Mouse (Mus musculus): ENCODE data around the gene Cyp4b1.

GRCm38 (mm10) chr4:115686299-115686698 lies 38.8 kb upstream of the Cyp4b1 start:
- TF ChIP-seq POLR2A (IDR thresholded peaks at IDR 0.05; ENCODE audit: insufficient read length, low read depth): no peak
- TF ChIP-seq E2F4 (IDR thresholded peaks at IDR 0.05; ENCODE audit: insufficient read depth): no peak
- TF ChIP-seq SRF (IDR thresholded peaks at IDR 0.05; ENCODE audit: control insufficient read depth, insufficient read length, low read depth): no peak
- no peak for TF ChIP-seq TCF12 (IDR thresholded peaks at IDR 0.05; ENCODE audit: insufficient read depth, poor library complexity, severe bottlenecking)

Data from myocyte (in vitro differentiated cells).